Mouse (Mus musculus): Measurements from ENCODE around the gene Nup62. TPM values are rescaled to one million over a fixed set of nuclear protein-coding genes. Genes with fewer than 3 reads are reported as not detected.

The Nup62 gene
- polyA plus RNA-seq, 2 experiments = 31.5 to 44.8 TPM

DNA sequence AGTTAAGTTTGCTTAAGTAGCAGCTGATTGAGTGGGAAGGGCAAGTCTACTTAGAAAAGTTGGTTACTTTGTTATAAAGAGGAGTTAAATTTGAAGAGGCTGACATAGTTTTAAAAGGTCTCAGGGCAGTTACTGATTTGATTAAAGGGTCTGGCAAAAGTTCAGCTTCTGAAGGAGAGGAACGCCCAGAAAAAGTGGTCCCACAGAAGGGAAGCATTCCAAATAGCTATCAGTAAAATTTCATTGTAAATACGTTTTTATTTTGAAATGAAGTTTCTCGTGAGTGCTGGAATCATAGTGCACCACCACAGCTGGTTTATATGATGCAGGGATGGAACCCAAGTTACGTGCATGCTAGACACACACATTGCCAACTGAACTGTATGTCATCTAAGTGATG, 16.9 kb downstream of the Nup62 start:
- ATAC-seq (ENCODE audit: insufficient read depth) = no peak
- WGBS (ENCODE audit: insufficient replicate concordance) = 74% methylated on average over 4 of the region's 4 CpGs
- no peak for DNase-seq (ENCODE audit: low read depth in 3 of 3, low spot score in 3 of 3)
- TF ChIP-seq CTCF (IDR thresholded peaks at IDR 0.05; ENCODE audit: low read depth) = no peak
- no peak for TF ChIP-seq EP300 (IDR thresholded peaks at IDR 0.05; ENCODE audit: low read depth)
- Histone ChIP-seq H3K4me2 (ENCODE audit: low read depth) (no peak overlapping the region), H3K9me3 (ENCODE audit: control insufficient read depth, low read length) (no peaks in the 10 kb centered on the region), H3K27me3 (ENCODE audit: control insufficient read depth, insufficient read depth, low read length) (no peaks in the 10 kb centered on the region), H3K4me3 (ENCODE audit: insufficient read depth in 1 of 2, low read depth in 2 of 2, low read length in 2 of 2) (no peak overlapping the region), H3K9ac (replicated peaks) (no peak overlapping the region), H3K36me3 (replicated peaks; ENCODE audit: control insufficient read depth, insufficient read depth, low read depth) (peaks cover 40% of the 10 kb centered on the region), H3K27ac (no peak overlapping the region), H3K4me1 (replicated peaks; ENCODE audit: control insufficient read depth in 2 of 2, insufficient read depth in 2 of 2, low read length in 1 of 2) (no peaks in the 10 kb centered on the region)

DNA sequence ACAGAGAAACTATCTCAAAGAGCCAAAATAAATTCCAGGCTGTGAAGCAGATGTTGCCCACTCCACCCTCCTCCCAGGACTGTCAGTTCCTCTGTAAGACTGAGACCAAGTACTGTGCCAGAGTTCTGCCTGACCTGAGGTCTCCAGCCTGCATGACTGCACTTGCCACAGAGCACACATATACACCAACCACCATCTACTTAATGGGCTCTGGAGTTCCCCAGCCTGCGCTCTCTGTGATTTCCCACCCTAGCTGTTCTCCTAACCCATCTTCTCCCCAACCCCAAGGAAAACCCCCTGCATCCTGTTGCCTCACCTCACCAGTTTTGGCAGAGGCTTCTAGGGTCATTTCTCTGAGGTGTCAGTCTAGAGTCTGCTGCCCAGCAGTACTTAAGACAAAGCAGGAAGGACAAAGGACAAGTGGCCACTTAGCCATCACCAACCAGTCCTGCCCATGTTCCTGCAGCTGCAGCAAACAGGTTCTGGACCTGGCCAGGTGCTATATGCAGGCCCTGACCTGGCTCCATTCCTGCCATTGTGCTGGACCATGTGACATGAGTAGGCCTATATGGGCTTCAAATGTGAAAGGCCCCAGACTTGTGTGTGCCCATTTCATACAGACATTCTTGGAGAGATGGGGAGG, 19.6 kb downstream of the Nup62 start:
- Histone ChIP-seq H3K4me2 (ENCODE audit: low read depth) (no peak overlapping the region), H3K4me1 (replicated peaks; ENCODE audit: control insufficient read depth in 2 of 2, insufficient read depth in 2 of 2, low read length in 1 of 2) (no peaks in the 10 kb centered on the region; a peak in 1 of 4 replicates), H3K4me3 (ENCODE audit: insufficient read depth in 1 of 2, low read depth in 2 of 2, low read length in 2 of 2) (no peak overlapping the region), H3K27me3 (ENCODE audit: control insufficient read depth, insufficient read depth, low read length) (peaks cover 6% of the 10 kb centered on the region), H3K27ac (no peak overlapping the region), H3K9me3 (ENCODE audit: control insufficient read depth, low read length) (no peaks in the 10 kb centered on the region), H3K9ac (replicated peaks) (no peak overlapping the region), H3K36me3 (replicated peaks; ENCODE audit: control insufficient read depth, insufficient read depth, low read depth) (peaks cover 16% of the 10 kb centered on the region)
- WGBS (ENCODE audit: insufficient replicate concordance) = 89% methylated on average over 1 of the region's 1 CpGs
- ATAC-seq (ENCODE audit: insufficient read depth) (no peak), DNase-seq (ENCODE audit: low read depth in 3 of 3, low spot score in 3 of 3) (no peak)
- TF ChIP-seq CTCF (IDR thresholded peaks at IDR 0.05; ENCODE audit: low read depth) = no peak
- TF ChIP-seq EP300 (IDR thresholded peaks at IDR 0.05; ENCODE audit: low read depth) = no peak

DNA sequence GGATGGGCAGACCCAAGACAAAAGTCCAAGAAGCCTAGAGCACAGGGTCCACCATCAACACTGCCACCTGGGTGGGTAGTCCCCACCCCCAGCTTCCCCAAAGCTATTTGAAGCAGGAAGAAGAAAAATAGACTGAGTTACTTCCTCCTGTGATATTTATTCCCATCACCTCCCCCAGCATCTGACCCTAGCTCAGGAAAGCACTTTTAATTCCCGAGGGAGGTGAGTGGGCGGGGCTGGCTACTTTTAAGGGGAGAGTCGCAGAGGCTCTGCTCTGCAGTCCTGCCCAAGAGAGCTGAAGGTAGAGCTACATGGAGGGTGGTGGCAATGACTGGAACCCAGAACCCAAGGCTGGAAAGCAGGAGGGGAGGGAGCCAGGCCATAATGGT, 20.1 kb downstream of the Nup62 start:
- H3K36me3 ChIP-seq (replicated peaks; ENCODE audit: control insufficient read depth, insufficient read depth, low read depth) = peaks cover 11% of the 10 kb centered on the region
- DNase-seq (ENCODE audit: low read depth in 3 of 3, low spot score in 3 of 3) = no peak
- no peak for ATAC-seq (ENCODE audit: insufficient read depth)
- no peak overlapping the region for H3K27ac ChIP-seq
- no peaks in the 10 kb centered on the region for H3K9me3 ChIP-seq (ENCODE audit: control insufficient read depth, low read length)
- H3K4me2 ChIP-seq (ENCODE audit: low read depth) = no peak overlapping the region
- H3K27me3 ChIP-seq (ENCODE audit: control insufficient read depth, insufficient read depth, low read length) = peaks cover 6% of the 10 kb centered on the region
- TF ChIP-seq CTCF (IDR thresholded peaks at IDR 0.05; ENCODE audit: low read depth) = no peak
- no peaks in the 10 kb centered on the region; a peak in 1 of 4 replicates for H3K4me1 ChIP-seq (replicated peaks; ENCODE audit: control insufficient read depth in 2 of 2, insufficient read depth in 2 of 2, low read length in 1 of 2)
- WGBS (ENCODE audit: insufficient replicate concordance) = 40% methylated on average over 3 of the region's 3 CpGs
- H3K4me3 ChIP-seq (ENCODE audit: insufficient read depth in 1 of 2, low read depth in 2 of 2, low read length in 2 of 2) = no peak overlapping the region
- no peak overlapping the region for H3K9ac ChIP-seq (replicated peaks)

DNA sequence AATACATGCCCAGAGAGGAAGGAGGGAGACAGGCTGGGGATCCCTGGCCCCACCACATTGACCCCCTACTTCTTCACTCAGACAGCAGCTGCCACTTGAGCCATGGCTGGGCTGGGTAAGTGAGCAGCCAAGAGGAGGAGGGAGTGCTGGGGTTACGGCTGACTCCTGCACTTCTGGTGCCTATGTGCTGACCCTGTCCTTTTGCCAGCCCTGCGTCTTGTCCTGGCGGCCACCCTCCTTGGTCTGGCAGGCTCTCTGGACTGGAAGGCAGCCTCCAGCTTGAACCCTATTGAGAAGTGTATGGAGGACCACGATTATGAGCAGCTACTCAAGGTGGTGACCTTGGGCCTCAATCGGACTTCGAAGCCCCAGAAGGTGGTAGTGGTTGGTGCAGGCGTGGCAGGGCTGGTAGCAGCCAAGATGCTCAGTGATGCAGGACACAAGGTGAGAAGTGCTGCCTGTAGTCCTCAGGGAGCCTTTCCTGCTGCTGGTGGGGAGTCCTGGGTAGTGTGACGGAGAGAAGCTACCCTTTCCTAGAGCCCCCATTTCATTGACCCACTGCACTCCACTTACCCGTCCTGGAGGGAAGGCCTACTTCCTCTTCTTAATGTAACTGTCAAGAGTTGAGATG, 20.6 kb downstream of the Nup62 start:
- Histone ChIP-seq H3K9me3 (ENCODE audit: control insufficient read depth, low read length) (no peaks in the 10 kb centered on the region), H3K9ac (replicated peaks) (no peak overlapping the region), H3K4me3 (ENCODE audit: insufficient read depth in 1 of 2, low read depth in 2 of 2, low read length in 2 of 2) (no peak overlapping the region), H3K27me3 (ENCODE audit: control insufficient read depth, insufficient read depth, low read length) (peaks cover 6% of the 10 kb centered on the region), H3K4me1 (replicated peaks; ENCODE audit: control insufficient read depth in 2 of 2, insufficient read depth in 2 of 2, low read length in 1 of 2) (no peaks in the 10 kb centered on the region; a peak in 1 of 4 replicates), H3K36me3 (replicated peaks; ENCODE audit: control insufficient read depth, insufficient read depth, low read depth) (peaks cover 8% of the 10 kb centered on the region), H3K4me2 (ENCODE audit: low read depth) (no peak overlapping the region), H3K27ac (no peak overlapping the region)
- no peak for ATAC-seq (ENCODE audit: insufficient read depth)
- TF ChIP-seq EP300 (IDR thresholded peaks at IDR 0.05; ENCODE audit: low read depth) = no peak
- no peak for TF ChIP-seq CTCF (IDR thresholded peaks at IDR 0.05; ENCODE audit: low read depth)
- WGBS (ENCODE audit: insufficient replicate concordance) = 62% methylated on average over 9 of the region's 9 CpGs
- no peak for DNase-seq (ENCODE audit: low read depth in 3 of 3, low spot score in 3 of 3)

DNA sequence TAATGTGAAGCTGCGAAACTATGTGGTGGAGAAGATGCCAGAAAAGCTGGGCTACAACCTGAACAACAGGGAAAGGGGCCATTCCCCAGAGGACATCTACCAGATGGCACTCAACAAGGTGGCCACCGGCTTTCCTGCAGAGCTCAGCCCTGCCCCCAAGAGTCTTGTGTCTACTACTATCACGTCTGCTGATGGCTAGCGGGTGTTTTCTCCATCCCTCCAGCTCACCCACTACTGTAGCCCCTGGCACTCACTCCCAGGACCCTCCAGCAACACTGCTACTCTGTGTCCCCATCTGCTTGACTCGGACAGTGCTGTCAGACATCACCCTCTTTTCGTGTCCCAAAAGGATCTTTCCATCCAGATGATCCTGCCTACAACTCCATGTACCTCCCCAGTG, 22.2 kb downstream of the Nup62 start:
- no peaks in the 10 kb centered on the region for H3K9me3 ChIP-seq (ENCODE audit: control insufficient read depth, low read length)
- no peak for DNase-seq (ENCODE audit: low read depth in 3 of 3, low spot score in 3 of 3)
- peaks cover 6% of the 10 kb centered on the region for H3K27me3 ChIP-seq (ENCODE audit: control insufficient read depth, insufficient read depth, low read length)
- no peak for ATAC-seq (ENCODE audit: insufficient read depth)
- 66% methylated on average over 6 of the region's 6 CpGs for WGBS (ENCODE audit: insufficient replicate concordance)
- no peaks in the 10 kb centered on the region; the same call in 1 of the 2 replicates for H3K36me3 ChIP-seq (replicated peaks; ENCODE audit: control insufficient read depth, insufficient read depth, low read depth)
- H3K4me1 ChIP-seq (replicated peaks; ENCODE audit: control insufficient read depth in 2 of 2, insufficient read depth in 2 of 2, low read length in 1 of 2) = no peaks in the 10 kb centered on the region; a peak in 1 of 4 replicates
- H3K27ac ChIP-seq = no peak overlapping the region
- H3K9ac ChIP-seq (replicated peaks) = no peak overlapping the region
- TF ChIP-seq CTCF (IDR thresholded peaks at IDR 0.05; ENCODE audit: low read depth) (no peak), EP300 (IDR thresholded peaks at IDR 0.05; ENCODE audit: low read depth) (no peak)
- H3K4me3 ChIP-seq (ENCODE audit: insufficient read depth in 1 of 2, low read depth in 2 of 2, low read length in 2 of 2) = no peak overlapping the region
- no peak overlapping the region for H3K4me2 ChIP-seq (ENCODE audit: low read depth)

Data from liver, embryonic 14.5 days (tissue).